Mouse (Mus musculus) cerebellum, adult (tissue): ENCODE measurements at regions not wholly inside any gene's neighbourhood (a gene's known extent, or its start where the extent isn't known, plus 50 kb on each side); places are given as distances from the start of the nearest gene placed in this dataset.
A peak's percentile ranks its signal among the peaks of the same experiment; 100 is the strongest.

Source experiments
- ATAC-seq: cut with Nextera tagmentation; 2 replicates; pipeline ENCODE4 v1.9.2; 2017; ENCODE audit warnings: mild to moderate bottlenecking, moderate library complexity, mixed read lengths; ENCODE audit not compliant: insufficient number of reproducible peaks, low FRiP score, low TSS enrichment

- ATAC-seq = no peak
Observed at GRCm38 (mm10) chr16:30765591-30765990, 166.1 kb downstream of the Fam43a start.

GRCm38 (mm10) chr16:30769007-30769442 is 169.5 kb downstream of the Fam43a start:
- no peak for ATAC-seq

- ATAC-seq = no peak
Observed at GRCm38 (mm10) chr16:30769467-30769866, 169.9 kb downstream of the Fam43a start.

- no peak for ATAC-seq
Observed at GRCm38 (mm10) chr16:30772802-30773201, 173.3 kb downstream of the Fam43a start.

GRCm38 (mm10) chr16:30774951-30775661 is 175.6 kb downstream of the Fam43a start:
- peak; percentile 37 for ATAC-seq

- no peak for ATAC-seq
Observed at GRCm38 (mm10) chr16:30775740-30776700, 176.5 kb downstream of the Fam43a start.

GRCm38 (mm10) chr16:30777416-30777815 is 177.9 kb downstream of the Fam43a start:
- no peak for ATAC-seq

GRCm38 (mm10) chr16:30778078-30778477 is 178.6 kb downstream of the Fam43a start:
- ATAC-seq = no peak

GRCm38 (mm10) chr16:30778945-30779344 is 179.4 kb downstream of the Fam43a start:
- ATAC-seq = no peak

GRCm38 (mm10) chr16:30784261-30784660 is 184.7 kb downstream of the Fam43a start:
- ATAC-seq = no peak

GRCm38 (mm10) chr16:30784949-30785348 is 185.4 kb downstream of the Fam43a start:
- no peak for ATAC-seq

- ATAC-seq = no peak
Observed at GRCm38 (mm10) chr16:30786060-30786459, 186.5 kb downstream of the Fam43a start.

GRCm38 (mm10) chr16:30787351-30787750 is 187.8 kb downstream of the Fam43a start:
- no peak for ATAC-seq

- no peak for ATAC-seq
Observed at GRCm38 (mm10) chr16:30788321-30788781, 188.8 kb downstream of the Fam43a start.

- ATAC-seq = no peak
Observed at GRCm38 (mm10) chr16:30788944-30789781, 189.6 kb downstream of the Fam43a start.

- ATAC-seq = no peak
Observed at GRCm38 (mm10) chr16:30790036-30790435, 190.5 kb downstream of the Fam43a start.

GRCm38 (mm10) chr16:30790551-30791001 is 191.1 kb downstream of the Fam43a start:
- ATAC-seq = no peak

GRCm38 (mm10) chr16:30791048-30791855 is 191.7 kb downstream of the Fam43a start:
- ATAC-seq = no peak

GRCm38 (mm10) chr16:30792738-30793377 is 193.3 kb downstream of the Fam43a start:
- no peak for ATAC-seq
